Mouse (Mus musculus) testis, postnatal 14 days (tissue): ENCODE measurements around the gene Tsc22d3.
"Not testable (repeated sequence)": the region's sequence is repeated elsewhere in the genome, so short reads cannot be mapped to it uniquely, and the experiment has no call there.

Experiments
- DNase-seq: peaks from one replicate; pipeline ENCODE4 v3.0.0; 2021; ENCODE audit warnings: low spot score

Tsc22d3 gene

GRCm38 (mm10) chrX:140500306-140500705 is 100.2 kb downstream of the Tsc22d3 start:
- no peak for DNase-seq

- DNase-seq = not testable (repeated sequence)
Observed at GRCm38 (mm10) chrX:140498431-140498830, 102.0 kb downstream of the Tsc22d3 start.

- DNase-seq = no peak
Observed at GRCm38 (mm10) chrX:140494170-140494569, 106.3 kb downstream of the Tsc22d3 start.

GRCm38 (mm10) chrX:140493527-140494029 is 106.9 kb downstream of the Tsc22d3 start:
- DNase-seq = no peak

GRCm38 (mm10) chrX:140491884-140492571 is 108.4 kb downstream of the Tsc22d3 start:
- no peak for DNase-seq

GRCm38 (mm10) chrX:140490203-140490602 is 110.3 kb downstream of the Tsc22d3 start:
- DNase-seq = no peak
